Mouse (Mus musculus): ENCODE results near the gene Igll1. TPM values are rescaled to one million over a fixed set of nuclear protein-coding genes. Genes with fewer than 3 reads are reported as not detected.

Igll1 gene
- total RNA-seq (2021), result not detected
- long read RNA-seq, experiment 1, result 0 reads
- long read RNA-seq, experiment 2, result 0 reads

- intact Hi-C loops (cut with DNase I), result no loop called here
- no peak for DNase-seq
Observed at GRCm38 (mm10) chr16:16863978-16864377, at the start of gene Igll1. Gene Igll1, minus strand, starts transcription at chr16:16863985.

- intact Hi-C loops (cut with DNase I), result loop anchor here (2.0 kb wide), 1 partner anchor 59 kb away; no protein-coding TSS in a partner anchor
Observed at GRCm38 (mm10) chr16:16913440-16913839, 49.7 kb upstream of the Igll1 start.

GRCm38 (mm10) chr16:16911641-16912597, 48.1 kb upstream of the Igll1 start:
- intact Hi-C loops (cut with DNase I), result loop anchor here (1.0 to 2.0 kb wide), 2 partner anchors 16 to 57 kb away; partner anchors contain the start of gene Ppm1f
- peak; percentile 78 to 85 for DNase-seq

More at GRCm38 (mm10) chr16:16913440-16913839, 49.7 kb upstream of the Igll1 start:
- no peak for DNase-seq

- peak; percentile 81 for DNase-seq
- intact Hi-C loops (cut with DNase I), result no loop called here
Observed at GRCm38 (mm10) chr16:16907799-16908198, 44.0 kb upstream of the Igll1 start.

GRCm38 (mm10) chr16:16903188-16903587, 39.4 kb upstream of the Igll1 start:
- no peak for DNase-seq
- intact Hi-C loops (cut with DNase I), result no loop called here

GRCm38 (mm10) chr16:16902329-16902728, 38.5 kb upstream of the Igll1 start:
- intact Hi-C loops (cut with DNase I), result no loop called here
- DNase-seq, result no peak

GRCm38 (mm10) chr16:16897056-16897584, 33.3 kb upstream of the Igll1 start:
- intact Hi-C loops (cut with DNase I), result no loop called here
- DNase-seq, result no peak

GRCm38 (mm10) chr16:16896382-16897055, 32.7 kb upstream of the Igll1 start, which contains the start of gene Ppm1f:
Gene Ppm1f, plus strand, starts transcription at chr16:16896469.
- intact Hi-C loops (cut with DNase I), result loop anchor here (1.0 kb wide), 1 partner anchor 16 kb away; no protein-coding TSS in a partner anchor
- DNase-seq, result peak; percentile 97 to 98

- intact Hi-C loops (cut with DNase I), result loop anchor here (1.0 kb wide), 1 partner anchor 16 kb away; no protein-coding TSS in a partner anchor
- no peak for DNase-seq
Observed at GRCm38 (mm10) chr16:16896015-16896381, 32.2 kb upstream of the Igll1 start.

GRCm38 (mm10) chr16:16892366-16892765, 28.6 kb upstream of the Igll1 start:
- DNase-seq, result no peak
- intact Hi-C loops (cut with DNase I), result no loop called here

- no peak for DNase-seq
- intact Hi-C loops (cut with DNase I), result no loop called here
Observed at GRCm38 (mm10) chr16:16888341-16888740, 24.6 kb upstream of the Igll1 start.

GRCm38 (mm10) chr16:16879025-16879424, 15.2 kb upstream of the Igll1 start:
- DNase-seq, result no peak
- intact Hi-C loops (cut with DNase I), result no loop called here

GRCm38 (mm10) chr16:16870617-16871331, 7.0 kb upstream of the Igll1 start, which contains the start of the genes Top3b and Vpreb1:
Gene Top3b, plus strand, starts transcription at chr16:16870736.
Gene Vpreb1, minus strand, starts transcription at chr16:16870843.
- intact Hi-C loops (cut with DNase I), result no loop called here
- DNase-seq, result peak; percentile 85 to 89

- intact Hi-C loops (cut with DNase I), result no loop called here
- no peak for DNase-seq
Observed at GRCm38 (mm10) chr16:16870241-16870616, 6.4 kb upstream of the Igll1 start.

GRCm38 (mm10) chr16:16865696-16866561, 2.1 kb upstream of the Igll1 start:
- intact Hi-C loops (cut with DNase I), result no loop called here

GRCm38 (mm10) chr16:16865217-16865616, 1.4 kb upstream of the Igll1 start:
- intact Hi-C loops (cut with DNase I), result no loop called here
- DNase-seq, result no peak

More at GRCm38 (mm10) chr16:16865696-16866561, 2.1 kb upstream of the Igll1 start:
- peak in 1 of 2 experiments; percentile 11 for DNase-seq

GRCm38 (mm10) chr16:16862288-16862687, 1.5 kb downstream of the Igll1 start:
- no peak for DNase-seq
- intact Hi-C loops (cut with DNase I), result no loop called here

GRCm38 (mm10) chr16:16856731-16857476, 6.9 kb downstream of the Igll1 start:
- no peak for DNase-seq
- intact Hi-C loops (cut with DNase I), result no loop called here
